Mouse (Mus musculus) cerebellum, adult 2 months (tissue): Measurements from ENCODE around the gene Alkal2. TPM values are rescaled to one million over a fixed set of nuclear protein-coding genes. Genes with fewer than 3 reads are reported as not detected.

ENCODE experiments used
- DNase-seq, 2 experiments: peaks; one replicate each; pipeline ENCODE4 v3.0.0; 2021
- H3K27ac ChIP-seq: fragments of 200-500 bp; 2 replicates; pipeline ENCODE4 v1.5.1; 2012; ENCODE audit warnings: low read length, control low read depth, inconsistent platforms; ENCODE audit not compliant: insufficient read depth
- H3K27me3 ChIP-seq: fragments of 200-500 bp; 2 replicates; pipeline ENCODE4 v1.6.1; 2012; ENCODE audit warnings: inconsistent platforms, mild to moderate bottlenecking, low read length, moderate library complexity; ENCODE audit not compliant: control insufficient read depth, insufficient read depth
- H3K4me1 ChIP-seq: fragments of 200-500 bp; 2 replicates; pipeline ENCODE4 v1.6.1; 2011; ENCODE audit warnings: low read length; ENCODE audit not compliant: control insufficient read depth, insufficient read depth
- H3K4me3 ChIP-seq: fragments of 200-500 bp; replicated peaks from 2 replicates; pipeline ENCODE3; 2011; ENCODE audit warnings: mild to moderate bottlenecking, low read depth, low read length, control low read depth; ENCODE audit not compliant: insufficient read depth
- CTCF ChIP-seq: fragments of 200-500 bp; IDR thresholded peaks from 2 replicates; pipeline ENCODE4 v1.5.1; 2011; ENCODE audit warnings: low read depth, mild to moderate bottlenecking, control low read depth, low read length, moderate library complexity, borderline replicate concordance; ENCODE audit not compliant: insufficient read depth
- POLR2A ChIP-seq: fragments of 200-500 bp; IDR thresholded peaks from 2 replicates; pipeline ENCODE4 v1.6.1; 2011; ENCODE audit warnings: low read length, control low read depth, borderline replicate concordance; ENCODE audit not compliant: insufficient read depth
- WGBS: fragments of 180-500 bp; shearing (Covaris S2); methylation state at CpG from one replicate; pipeline ENCODE4 v1.1.7; 2018; 5-methylcytosine and 5-hydroxymethylcytosine counted together
- polyA plus RNA-seq: library from polyadenylated mRNA; depleted of rRNA; stranded (reverse); fragments of >200 nt; gene quantifications from 2 replicates; pipeline ENCODE4 v1.2.3, GENCODE M21; 2012; rRNA removed

Gene Alkal2
- polyA plus RNA-seq, 1 experiment: 0.11 TPM

DNA sequence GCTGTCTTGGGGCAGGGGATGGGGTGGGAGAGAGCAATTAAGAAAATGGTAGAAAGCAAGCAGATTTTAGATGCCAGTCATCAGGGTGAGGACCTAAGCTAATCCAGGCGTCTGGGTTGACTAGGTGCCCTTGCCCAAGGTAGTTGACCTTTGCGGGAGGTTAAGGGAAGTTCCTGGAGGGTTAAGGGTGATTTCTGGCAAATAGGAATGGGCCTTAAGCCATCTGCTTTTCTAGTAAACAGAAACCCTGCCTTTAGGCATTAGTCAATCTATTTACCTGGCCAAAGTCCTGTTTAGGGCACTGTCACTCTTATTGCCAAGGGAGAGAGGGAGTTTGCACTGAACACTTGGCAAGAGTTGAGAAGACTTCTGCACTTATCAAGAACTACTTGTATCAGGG, 52.8 kb downstream of the Alkal2 start:
- TF ChIP-seq POLR2A (no peak), CTCF (no peak)
- Histone ChIP-seq H3K4me3 (no peak overlapping the region), H3K4me1 (no peaks in the 10 kb centered on the region), H3K27me3 (no peaks in the 10 kb centered on the region), H3K27ac (no peak overlapping the region)
- WGBS: 86% methylated on average over 2 of the region's 2 CpGs
- no peak for DNase-seq

Other genes starting within 250 kb of the Alkal2 start
- 25.2 and 27.4 TPM in 2 replicates for gene Acp1, start 27.3 kb downstream of the Alkal2 start, polyA plus RNA-seq
- 8.1 and 8.5 TPM in 2 replicates for gene Sh3yl1, start 27.3 kb downstream of the Alkal2 start, polyA plus RNA-seq
- 0.15 and 0.29 TPM in 2 replicates for gene Fam110c, start 189.5 kb downstream of the Alkal2 start, polyA plus RNA-seq